Mouse (Mus musculus) MN1 (cell line): Measurements from ENCODE around the gene Gm12166.
"Not testable (repeated sequence)": the region's sequence is repeated elsewhere in the genome, so short reads cannot be mapped to it uniquely, and the experiment has no call there.

Experiments used
- DNase-seq: peaks from one replicate; pipeline ENCODE4 v3.0.0-alpha.2; 2016; ENCODE audit warnings: low spot score

Gene Gm12166

DNA sequence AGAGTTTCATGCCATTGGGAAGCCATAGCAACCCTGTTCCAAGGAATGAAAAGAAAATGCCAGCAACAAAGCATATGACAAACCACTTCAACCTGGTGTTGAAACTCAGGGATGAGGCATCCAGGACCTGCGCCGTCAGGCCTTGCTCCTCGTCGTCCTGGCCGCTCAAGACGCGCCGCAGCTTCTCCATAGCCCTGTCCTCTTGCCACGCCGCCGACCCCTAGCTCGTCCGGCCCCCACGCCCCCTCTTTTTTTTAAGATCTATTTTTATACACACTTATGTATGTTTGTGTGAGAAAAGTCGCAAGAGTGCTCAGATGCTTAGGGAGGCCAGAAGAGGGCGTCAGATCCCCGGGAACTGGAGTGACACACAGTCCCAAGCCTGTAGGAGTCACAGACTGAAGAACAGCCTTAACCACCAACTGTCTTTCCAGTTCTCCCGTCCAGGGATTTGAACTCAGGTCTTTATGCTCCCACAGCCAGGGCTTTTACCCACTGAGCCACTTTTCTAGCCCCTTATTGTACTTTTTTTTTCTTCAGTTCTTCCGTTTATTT is at the start of gene Gm12166:
TSS of gene Gm12166 (minus strand) at position 217 of the 555 bp plus-strand sequence.
- DNase-seq: not testable (repeated sequence)

DNA sequence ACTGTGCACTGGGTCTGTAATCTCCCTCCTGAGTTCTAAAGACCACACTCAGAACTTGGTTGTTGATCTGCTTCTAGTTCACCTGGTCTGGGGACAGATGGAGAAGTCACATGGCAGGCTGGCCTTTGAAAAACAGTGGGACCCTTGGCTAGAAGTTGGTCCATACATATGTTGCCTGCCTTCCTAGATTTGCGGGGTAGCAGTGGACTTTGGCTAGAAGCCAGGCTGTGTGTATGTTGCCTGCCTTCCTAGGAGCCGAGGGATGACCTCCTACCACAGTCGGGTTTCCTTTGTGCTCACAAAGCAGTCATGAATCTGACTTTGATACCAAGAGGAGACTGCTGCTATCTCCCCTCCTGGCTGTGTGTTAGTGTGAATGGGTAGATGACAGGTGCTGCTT is 44.9 kb upstream of the Gm12166 start:
- no peak for DNase-seq

DNA sequence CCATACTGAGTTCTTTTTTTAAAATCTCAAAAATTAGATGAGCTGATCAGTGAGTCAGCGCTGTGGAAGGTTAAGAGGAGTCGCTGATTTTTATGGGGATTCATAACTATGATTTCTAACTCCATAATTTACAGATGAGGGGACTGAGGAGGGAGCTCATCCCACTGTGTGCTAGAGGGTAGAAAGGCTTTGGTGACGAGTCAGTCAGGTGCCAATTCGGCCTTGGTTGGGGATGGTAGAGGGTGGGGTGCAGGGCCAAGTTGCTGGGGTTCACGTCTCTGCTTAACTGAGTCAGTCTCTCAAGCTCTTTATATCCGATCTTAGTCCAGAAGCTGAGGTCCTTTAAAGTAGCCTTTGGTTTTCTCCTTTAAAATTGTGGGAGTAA is 44.1 kb upstream of the Gm12166 start:
- DNase-seq: no peak

DNA sequence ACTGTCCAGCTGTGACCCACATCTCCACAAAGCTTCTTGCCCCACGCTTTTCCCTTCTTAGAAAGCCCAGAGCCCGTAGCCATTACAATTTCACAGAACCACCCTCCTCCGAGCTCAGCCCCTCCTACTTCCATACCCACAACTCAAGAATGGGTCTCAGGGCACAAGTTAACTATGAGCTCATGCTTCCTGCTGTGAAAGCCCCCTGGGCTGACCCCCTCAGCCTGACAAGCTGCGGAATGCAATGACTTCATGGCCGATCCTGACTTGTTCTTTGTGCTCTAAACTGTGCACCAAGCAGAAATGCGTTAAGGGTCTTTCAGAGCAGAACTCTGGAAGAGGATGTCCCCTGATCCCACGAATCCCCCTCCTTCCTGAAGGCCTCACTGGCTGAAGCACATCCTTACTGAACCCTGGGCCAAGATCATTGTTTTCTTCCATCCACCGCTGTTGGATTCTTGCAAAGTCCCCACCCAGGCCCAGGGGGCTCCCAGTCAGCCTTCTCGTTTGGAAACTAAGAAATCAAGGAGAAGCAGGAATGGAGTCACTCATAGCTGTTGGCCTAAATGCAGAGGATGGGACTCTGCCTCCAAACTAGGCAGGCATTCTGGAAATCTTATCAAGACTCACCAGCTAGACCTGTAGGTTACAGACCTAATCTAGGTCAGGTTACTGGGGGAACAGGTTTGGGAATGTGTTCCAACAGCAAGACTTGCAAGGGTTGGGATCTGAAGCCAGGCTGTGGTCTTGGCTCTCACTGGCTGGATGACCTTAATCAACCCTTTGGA is 43.5 kb upstream of the Gm12166 start:
- no peak for DNase-seq

DNA sequence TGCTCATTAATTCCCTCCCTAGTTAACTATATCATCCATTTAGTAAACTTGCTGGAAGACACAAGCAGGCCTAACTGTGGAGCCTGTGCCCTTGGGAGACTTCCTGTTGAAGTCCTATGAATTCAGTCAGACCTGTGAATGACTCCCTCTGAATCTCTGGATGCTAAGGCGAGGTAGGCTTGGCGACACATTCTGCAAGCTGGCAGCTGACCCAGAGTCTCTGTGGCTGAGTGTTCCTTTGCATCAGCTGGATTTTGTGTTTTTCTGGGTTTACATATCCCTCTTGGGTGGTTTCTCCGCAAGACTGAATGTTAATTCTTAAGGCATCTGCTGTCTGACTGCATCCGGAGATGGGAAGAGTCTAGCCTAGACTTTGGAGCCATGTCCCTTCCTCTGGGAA is 40.0 kb upstream of the Gm12166 start:
- no peak for DNase-seq

DNA sequence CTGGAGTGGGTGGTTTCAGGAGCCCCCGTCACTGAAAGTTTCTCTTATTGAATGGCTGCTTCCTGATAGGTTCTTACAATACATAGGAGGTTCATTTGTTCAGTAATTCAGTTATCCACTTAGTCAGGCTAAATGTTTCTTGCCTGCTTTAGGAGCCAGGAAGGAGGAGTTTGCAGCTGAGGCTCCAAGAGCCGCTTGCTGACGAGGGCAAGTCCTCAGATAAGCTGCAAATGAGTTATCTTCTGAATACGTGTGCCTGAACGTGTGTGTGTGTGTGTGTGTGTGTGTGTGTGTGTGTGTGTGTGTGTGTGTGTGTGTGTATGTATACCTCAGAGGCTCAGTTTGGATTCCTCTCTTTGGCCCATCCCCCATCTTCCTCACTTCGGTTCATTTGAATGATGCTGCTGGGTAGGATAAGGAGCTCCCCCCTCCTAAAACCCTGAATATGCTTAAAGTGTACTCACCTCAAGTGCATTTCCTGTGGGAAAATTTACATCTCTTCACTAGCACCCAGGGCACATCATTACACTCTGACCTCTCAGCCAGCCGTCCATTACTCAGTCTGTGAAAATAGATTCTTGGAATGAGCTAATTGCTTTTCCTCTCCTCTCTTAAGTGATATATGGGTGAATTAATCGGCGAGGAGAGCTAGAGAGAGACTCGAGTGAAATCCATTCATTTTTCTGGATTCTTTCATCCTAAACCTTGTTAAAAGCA is 39.0 kb upstream of the Gm12166 start:
- DNase-seq: no peak

DNA sequence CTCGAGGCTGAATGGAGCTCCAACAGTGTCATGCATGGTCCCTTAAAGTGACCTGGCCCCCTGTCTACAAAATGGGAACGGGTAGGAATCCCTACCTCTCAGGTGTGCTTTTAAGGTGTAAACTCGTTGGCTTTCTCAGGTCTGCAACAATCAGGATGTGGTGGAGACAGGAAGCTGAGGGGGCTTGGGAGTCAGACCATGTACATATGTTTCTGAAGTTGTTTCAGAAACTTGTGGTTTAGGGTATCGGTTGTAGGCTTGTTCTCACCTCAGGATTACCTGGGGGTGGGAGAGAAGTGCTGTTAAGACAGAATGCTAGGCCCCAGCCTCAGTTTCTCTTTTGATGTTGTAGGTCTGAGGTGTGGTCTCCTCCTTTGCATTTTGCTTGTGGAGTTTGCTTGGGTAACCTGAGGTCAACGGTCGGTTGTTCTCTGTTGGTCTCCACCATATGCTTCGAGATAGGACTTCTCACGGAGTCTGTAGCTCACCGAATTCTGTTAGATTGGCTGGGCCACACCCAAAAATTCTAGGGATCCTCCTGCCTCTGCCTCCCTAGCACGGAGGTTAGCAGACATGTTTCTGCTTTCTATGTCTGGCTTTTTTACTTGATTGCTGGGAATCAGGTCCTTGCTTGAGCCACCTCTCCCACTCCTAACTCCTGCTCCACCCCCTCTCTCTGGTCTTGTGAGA is 38.1 kb upstream of the Gm12166 start:
- DNase-seq: no peak

DNA sequence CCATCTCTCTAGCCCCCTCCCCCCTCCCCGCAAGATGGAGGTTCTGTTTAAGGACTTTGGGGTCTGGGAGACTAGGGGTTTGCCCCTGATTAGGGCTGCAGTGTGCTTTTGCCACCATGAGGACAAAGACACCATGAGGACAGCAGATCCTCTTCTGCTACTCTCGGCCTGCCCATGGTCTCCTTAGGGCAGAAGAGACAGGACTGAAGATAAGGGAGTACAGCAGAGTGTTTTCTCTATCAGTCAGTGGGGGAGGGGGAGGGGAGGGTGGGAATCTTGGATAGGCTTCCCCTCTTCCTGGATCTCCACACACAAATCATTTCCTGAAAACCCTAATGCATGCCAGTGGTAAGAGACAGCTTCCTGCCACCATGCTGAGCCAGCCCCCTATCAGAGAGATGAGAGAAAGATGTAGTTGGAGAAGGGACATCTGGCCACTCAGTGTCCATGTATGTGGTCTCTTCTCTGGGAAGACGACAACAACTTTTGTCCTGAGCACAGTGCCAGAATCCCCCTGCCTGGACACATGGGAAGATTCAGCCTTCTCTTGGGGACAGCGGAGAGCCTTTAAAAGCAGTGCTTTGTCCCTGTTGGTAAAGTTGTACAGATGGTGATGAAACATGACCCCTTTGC is 37.1 kb upstream of the Gm12166 start:
- DNase-seq: no peak

DNA sequence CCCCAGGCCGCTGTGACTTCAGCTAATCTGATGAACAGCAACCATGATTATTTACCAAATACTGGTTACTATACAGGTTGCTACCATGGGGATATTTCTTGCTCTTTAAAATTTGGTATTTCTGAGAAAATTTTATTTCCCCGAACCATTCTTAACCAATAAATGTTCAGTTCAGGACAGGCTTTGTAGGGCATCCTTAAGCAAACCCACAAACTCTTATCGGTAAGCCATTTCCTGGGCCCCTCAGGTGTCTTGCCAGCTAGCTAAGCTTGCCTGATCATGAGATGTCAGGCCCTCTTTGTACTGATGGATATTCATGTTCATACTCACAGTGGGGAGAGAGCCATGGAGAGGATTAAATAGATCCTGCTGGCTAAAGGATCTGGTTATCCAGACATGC is 34.3 kb upstream of the Gm12166 start:
- no peak for DNase-seq

DNA sequence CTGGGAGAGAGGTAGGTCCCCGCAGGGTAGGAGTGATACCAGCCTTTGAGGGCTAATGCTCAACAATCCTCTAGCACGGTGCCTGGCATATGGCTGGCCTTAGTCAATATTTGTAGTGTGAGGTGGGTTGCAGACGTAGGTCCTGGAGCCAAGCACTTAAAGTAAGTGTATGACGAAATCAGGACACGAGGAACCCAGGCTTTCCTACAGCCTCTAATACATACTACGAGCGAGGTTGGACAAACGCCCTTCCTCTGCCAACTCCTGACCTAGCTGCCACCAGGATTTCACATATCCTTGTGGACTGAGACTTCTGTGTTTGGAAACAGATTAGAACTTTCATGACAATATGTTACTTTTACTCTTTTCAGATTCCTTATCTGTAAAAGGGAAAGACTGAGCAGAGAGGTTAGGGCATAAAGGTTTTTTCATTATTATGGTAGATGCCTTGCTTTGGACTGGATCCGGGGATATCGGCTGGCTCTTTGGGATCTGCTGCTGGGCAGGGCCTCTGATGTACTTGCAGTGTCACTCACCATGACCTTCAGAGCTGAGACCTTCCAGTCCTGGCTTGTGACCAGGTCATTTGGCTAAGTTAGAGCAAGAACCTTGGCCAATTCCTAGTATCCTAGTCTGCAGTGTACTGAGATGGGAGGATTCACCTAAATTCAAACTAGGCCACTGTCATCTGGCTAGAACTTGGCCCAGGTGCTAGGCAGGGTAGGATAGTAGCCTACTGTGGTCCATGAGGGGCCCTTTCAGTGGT is 33.5 kb upstream of the Gm12166 start:
- DNase-seq: no peak

DNA sequence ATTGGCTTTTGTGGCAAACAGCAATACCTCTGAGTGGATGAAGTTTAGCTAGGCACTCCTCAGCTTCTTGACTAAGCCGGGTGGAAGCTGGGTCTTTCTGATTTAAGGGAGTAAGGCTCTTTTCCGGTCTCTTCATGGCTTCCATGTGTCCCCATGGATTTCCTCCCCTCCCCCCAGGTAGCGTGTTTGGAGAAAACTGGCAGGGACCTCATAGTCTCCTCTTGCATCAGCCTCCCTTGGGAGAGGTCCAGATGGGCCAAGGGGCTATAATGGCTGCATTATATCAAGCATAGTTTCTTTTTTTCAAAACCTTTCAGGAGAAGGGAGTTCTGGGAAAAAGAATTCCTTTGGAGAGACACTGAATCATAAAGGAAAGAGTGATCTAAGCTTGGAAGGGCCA is 32.4 kb upstream of the Gm12166 start:
- no peak for DNase-seq

DNA sequence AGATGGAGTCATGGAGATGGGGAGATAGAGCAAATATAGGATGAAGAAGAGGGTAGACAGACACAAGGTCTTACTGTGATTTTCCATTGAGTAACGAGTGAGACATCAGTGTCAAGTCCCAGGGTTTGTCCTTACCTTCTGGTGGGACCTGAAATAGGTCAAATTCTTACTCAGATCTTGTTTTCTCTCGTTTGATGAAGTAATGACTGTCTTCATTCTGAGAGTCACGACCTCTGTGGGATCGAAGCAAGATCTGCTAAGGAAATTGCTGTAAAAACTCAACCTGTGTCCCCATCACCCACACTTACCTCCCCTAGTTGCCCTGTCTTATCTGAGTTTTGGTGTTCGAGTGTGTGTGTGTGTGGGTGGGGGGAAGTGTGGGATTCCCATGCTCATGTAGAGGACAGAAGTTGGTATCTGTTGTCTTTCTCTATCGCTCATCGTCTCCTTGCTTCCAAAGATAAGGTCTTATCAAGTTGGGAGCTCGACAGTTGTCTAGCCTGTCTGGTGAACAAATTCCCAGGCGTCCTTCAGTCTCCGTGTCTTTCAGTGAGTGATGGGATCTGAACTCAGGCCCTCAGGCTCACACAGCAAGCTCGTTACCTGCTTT is 31.8 kb upstream of the Gm12166 start:
- DNase-seq: no peak

DNA sequence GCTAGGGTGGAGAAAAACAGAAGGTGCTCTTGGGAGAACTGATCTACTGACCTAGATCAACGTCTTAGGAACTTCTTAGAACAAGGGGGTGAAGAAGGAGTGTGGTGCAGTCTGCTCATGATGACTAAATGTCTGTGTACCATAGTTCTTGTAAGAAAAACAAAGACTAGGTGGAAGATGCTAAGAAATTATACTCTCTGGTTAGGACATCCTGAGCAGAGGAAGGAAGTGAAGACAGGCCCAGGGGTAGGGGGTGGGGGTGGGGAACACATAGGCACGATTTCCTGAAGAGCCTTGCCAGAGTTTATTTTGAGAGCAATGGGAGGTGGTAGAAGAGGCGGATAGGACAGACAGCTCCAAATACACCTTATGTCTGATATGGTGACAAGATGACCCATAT is 31.3 kb upstream of the Gm12166 start:
- no peak for DNase-seq

DNA sequence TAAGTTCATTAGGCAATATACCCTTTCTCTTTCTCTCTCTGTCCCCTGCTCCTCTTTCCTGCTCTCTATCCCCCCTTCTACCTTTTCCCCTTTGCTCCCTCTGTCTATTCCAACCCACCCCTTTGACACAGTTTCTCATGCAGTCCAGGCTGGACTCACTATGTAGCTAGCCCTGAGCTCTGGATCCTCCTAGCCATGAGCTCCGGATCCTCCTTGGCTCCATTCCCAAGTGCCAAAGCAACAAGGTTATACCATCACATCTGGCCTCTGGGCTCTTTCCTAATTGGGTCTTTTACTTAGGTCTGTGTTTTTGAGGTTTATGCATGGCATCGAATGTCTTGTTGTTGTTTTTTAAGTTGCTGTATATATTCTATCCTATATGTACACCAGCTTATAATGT is 29.0 kb upstream of the Gm12166 start:
- no peak for DNase-seq

DNA sequence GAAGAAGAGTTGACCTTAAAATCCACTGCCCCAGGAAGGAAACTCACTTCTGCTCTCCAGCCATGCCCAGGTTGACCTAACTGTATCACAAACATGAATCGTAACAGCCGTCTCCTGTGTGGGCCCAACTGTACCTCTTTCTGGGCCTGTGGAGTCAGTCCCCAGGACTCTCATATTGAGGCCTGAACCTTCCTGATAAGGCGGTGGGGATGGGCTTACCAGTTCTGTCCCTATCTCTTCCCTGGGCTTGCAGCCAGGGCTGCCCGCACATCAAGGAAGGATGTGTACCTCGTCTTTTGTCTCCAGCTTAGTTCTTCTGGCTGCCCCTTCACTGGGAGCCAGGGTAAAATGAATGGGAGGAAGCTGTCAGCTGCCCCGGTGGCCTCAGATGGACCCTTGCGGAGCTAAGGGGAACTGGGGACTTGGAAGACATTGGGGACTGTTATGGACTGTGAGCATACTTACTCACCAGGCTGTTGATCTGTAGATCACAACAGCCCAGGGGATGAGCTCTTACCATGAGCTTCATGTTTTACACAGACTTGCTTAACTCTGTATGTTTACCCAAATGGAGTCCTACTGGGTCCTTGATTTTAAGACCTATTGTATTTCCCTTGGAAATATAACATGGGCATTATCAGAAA is 25.7 kb upstream of the Gm12166 start:
- DNase-seq: no peak

DNA sequence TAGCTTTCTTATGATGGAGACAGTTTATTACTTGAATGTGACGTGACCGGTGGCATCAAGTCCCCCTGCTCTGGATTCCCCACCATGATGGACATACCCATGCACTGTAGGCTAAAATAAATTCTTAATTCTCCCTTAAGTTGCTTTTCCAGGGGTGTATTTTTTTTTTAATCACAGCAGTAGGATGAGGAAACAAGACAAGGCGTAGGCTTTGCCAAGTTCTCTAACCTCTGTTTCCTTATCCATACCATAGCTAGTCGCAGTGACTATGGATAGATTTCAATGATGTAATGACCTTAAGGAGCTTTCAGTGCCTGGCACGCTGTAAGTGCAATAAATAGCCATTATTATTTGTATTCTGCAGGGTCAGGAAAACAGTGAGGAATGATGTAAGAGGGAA is 25.2 kb upstream of the Gm12166 start:
- no peak for DNase-seq

DNA sequence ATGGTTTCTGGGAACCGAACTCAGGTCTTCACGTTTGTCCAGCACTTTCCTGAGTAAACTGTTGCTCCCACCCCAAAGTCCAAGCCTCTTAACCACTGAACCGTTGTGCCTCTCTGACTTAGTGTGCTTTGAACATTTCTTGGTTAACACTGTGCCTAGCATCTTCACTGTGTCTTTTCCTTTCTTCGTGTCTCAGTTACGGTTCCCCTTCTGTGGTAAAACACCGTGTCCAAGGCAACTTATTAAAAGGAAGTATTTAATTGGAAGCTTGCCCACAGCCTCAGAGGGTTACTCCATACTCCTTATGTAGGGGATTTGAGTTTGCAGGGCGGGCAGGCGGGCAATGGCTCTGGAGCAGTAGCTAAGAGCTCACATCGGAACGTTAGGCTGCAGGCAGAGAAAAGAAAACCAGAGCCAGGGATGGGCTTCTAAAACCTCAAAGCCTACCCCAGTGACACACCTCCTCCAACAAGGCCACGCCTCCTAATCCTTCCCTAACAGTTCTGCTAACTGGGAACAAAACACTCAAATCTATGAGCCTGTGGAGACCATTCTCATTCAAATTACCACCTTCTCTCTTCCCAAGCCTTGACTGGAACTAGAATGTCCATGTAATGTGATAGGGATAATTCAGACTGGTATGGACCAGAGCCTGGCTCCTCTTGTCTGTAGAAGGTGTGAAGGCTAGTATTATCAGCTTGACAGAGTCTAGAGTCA is 24.5 kb upstream of the Gm12166 start:
- no peak for DNase-seq

DNA sequence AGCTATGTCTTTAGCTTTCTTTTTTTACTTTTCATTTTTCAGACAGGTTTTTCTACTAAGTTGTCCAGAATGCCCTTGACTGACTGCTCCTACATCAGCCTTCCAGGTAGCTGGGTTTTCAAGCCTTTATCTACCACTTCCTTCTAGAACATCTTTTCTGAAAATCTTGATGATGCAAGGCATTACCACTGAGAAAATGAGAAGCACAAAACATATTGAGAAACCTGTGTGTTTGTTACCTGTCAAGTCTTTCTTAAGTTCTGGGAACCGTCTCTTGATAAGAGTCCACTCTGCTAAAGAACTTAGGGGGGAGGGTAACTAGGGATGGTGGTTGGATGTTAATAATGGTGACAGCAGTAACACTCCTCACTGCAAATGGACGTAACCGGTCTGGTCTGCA is 23.4 kb upstream of the Gm12166 start:
- no peak for DNase-seq

DNA sequence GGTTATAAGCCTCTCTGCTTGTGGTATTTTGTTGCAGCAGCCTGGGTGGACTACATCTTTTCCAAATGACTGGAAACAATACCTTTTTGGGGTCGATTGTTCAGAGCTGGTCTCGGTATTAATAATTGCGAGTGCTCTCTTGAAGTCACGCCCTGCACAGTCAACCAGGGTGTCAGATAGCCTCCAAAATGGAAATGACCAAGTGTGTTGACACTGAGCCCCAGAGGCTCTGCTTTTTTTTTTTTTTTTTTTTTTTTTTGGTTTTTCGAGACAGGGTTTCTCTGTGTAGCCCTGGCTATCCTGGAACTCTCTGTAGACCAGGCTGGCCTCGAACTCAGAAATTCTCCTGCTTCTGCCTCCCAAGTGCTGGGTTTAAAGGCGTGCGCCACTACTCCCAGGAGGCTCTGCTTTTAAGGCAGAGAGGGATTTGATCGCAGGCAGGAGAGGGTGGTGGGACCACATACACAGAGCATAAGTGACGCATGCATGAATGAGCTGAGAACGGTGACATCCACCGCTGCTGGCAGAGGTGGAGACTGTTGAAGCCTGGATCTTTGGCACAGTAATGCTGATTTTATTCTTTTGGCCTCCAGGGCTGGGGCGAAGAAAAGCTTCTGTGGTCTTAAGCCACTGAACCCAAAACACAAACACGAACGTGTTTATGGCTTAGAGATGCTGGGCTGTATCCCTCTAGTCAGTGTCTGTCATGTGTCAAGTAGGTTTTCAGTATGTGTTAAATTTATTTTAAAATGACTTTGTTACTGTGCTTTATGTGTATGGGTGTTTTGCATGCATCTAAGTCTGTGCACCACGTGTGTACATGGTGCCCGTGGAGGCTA is 21.9 kb upstream of the Gm12166 start:
- no peak for DNase-seq
